Mouse (Mus musculus) left cerebral cortex, postnatal 10 days (tissue): ENCODE results near the gene Cntnap5c. TPM values are rescaled to one million over a fixed set of nuclear protein-coding genes. Genes with fewer than 3 reads are reported as not detected.

Experiments used
- DNase-seq, 2 experiments: peaks; one replicate each; pipeline ENCODE4 v3.0.0; 2021 to 2022; ENCODE audit warnings: low spot score in 2 of 2, mixed read lengths in 1 of 2; ENCODE audit errors: extremely low spot score in 1 of 2
- intact Hi-C: fragments of 180-260 bp; cut with DNase I; formaldehyde crosslinking; loops from one replicate; pipeline ENCODE4 v1.15.1; 2025
- total RNA-seq, 2 experiments: library from RNA; stranded (reverse); gene quantifications; 2 replicates each; pipeline ENCODE4 v1.2.3; 2021

Cntnap5c gene
- total RNA-seq, 2 experiments from 2014 or later, result 8.2 to 8.9 TPM

GRCm38 (mm10) chr17:57996461-57996860 lies 227.1 kb downstream of the Cntnap5c start:
- DNase-seq, result no peak
- intact Hi-C loops, result no loop called here

- no peak for DNase-seq
These were observed 229.7 kb downstream of the Cntnap5c start for GRCm38 (mm10) chr17:57999080-57999479.

GRCm38 (mm10) chr17:58002845-58003244 lies 233.5 kb downstream of the Cntnap5c start:
- intact Hi-C loops, result no loop called here
- DNase-seq, result no peak

More at GRCm38 (mm10) chr17:57999080-57999479, 229.7 kb downstream of the Cntnap5c start:
- intact Hi-C loops, result no loop called here

GRCm38 (mm10) chr17:58003322-58003721 lies 234.0 kb downstream of the Cntnap5c start:
- intact Hi-C loops, result no loop called here
- DNase-seq, result no peak

GRCm38 (mm10) chr17:58004491-58004890 lies 235.1 kb downstream of the Cntnap5c start:
- DNase-seq, result no peak
- intact Hi-C loops, result no loop called here

DNA sequence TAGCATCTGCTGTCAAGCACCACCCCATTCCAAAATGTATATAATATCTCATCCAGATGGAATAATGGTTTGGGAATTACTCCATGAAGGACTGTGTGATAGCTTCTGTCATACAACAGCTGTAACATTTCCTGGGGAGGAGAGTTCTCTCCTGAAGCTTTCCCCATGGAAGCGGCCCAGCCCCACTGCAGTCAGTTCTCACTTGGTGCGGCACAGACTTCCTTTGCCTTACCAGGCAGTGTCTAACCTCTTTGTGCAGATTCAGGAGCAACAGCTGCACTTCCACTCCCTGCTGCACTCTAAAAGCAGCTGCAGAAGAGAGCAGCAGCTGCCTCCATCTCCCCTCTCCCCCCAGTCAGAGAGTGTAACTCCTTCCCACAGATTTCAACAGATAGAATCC lies 271.8 kb downstream of the Cntnap5c start:
- intact Hi-C loops, result no loop called here
- DNase-seq, result no peak

- DNase-seq, result no peak
- intact Hi-C loops, result no loop called here
These were observed 275.8 kb downstream of the Cntnap5c start for GRCm38 (mm10) chr17:58045149-58045548.

DNA sequence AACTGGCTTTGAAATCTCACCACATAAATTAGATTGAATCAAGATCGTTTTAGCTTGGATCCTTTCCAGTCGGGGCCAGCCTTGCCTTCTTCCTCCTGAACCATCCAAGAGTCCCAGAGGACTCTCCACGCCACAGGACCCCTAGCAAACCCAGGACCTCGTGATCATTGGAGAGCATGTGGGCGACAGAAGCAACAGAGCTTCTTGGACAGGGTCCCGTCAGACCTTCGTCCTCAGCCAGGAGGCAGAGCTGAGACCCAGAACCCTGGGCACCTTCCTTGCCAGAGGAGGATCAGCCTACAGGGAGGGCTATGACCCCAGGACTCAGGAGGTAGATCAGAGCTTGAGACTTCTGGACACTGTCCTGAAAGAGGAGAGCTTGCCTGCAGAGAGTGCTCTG lies 300.5 kb downstream of the Cntnap5c start:
- intact Hi-C loops, result no loop called here
- DNase-seq, result no peak

- intact Hi-C loops, result no loop called here
- DNase-seq, result peak in 1 of 2 experiments; percentile 9
These were observed 313.3 kb downstream of the Cntnap5c start for GRCm38 (mm10) chr17:58082676-58083075.

GRCm38 (mm10) chr17:58104505-58104904 lies 335.1 kb downstream of the Cntnap5c start:
- DNase-seq, result no peak
- intact Hi-C loops, result no loop called here

DNA sequence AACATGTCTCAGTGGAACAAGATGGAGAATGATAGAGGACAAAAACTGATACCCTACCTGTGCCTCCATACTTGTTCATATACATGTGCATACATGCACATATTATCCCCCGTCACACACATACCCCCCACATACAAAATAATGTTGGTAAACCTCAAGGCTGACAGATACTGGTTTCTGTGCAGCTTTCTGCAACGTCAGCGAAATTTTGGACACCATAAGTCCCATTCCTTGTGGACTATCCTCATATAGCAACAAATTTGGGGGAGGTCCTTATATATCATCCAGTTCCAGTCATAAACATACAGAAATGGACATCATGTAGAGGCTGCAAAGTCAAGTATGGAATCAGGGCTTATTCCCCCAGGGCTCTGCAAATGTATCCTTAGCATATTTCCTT lies 338.5 kb downstream of the Cntnap5c start:
- intact Hi-C loops, result no loop called here
- DNase-seq, result no peak

DNA sequence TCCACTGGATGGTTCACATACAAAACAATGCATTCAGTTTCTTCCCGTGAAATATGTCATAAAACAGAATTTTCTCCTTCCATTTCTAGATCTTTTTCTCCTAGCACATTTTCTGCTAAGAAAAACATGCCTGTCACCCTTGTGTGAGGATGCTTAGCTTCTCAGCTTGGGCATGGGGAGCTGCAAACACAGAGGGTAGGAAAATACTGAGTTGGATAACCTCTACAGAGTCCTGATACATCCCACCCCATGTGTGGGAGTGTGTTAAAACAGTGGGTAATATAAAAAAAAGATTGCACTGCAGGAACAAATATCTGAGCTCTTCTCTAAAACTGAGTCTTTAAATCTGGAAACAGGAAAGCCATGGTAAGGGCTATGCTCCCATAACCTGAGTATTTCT lies 339.0 kb downstream of the Cntnap5c start:
- intact Hi-C loops, result no loop called here
- no peak for DNase-seq

- intact Hi-C loops, result no loop called here
These were observed 417.8 kb downstream of the Cntnap5c start for GRCm38 (mm10) chr17:58187171-58187570.

GRCm38 (mm10) chr17:58201148-58201547 lies 431.8 kb downstream of the Cntnap5c start:
- intact Hi-C loops, result no loop called here
- DNase-seq, result no peak

More at GRCm38 (mm10) chr17:58187171-58187570, 417.8 kb downstream of the Cntnap5c start:
- DNase-seq, result peak in 1 of 2 experiments; percentile 33

DNA sequence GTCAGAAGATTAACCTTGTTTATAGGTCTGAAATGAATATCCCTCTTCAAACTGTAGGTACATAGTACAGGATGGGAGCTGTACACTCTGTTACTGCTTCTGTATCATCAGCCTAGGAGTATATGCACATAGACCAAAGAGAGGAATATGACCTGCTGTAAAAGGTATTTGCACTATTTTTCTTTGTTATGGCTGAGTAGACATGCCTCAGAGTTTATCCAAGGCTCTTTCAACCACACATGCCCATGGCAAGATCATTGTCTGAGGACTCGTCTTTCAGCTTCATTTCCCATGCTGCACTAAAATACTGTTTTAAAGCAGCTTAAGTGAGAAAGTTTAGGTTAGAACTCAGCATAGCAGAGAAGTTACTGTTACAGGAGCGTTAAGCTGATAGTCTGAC lies 498.7 kb downstream of the Cntnap5c start:
- intact Hi-C loops, result no loop called here
- DNase-seq, result no peak

GRCm38 (mm10) chr17:58351310-58351709 lies 581.9 kb downstream of the Cntnap5c start:
- intact Hi-C loops, result no loop called here
- peak in 1 of 2 experiments; percentile 10 for DNase-seq

- intact Hi-C loops, result no loop called here
These were observed 586.9 kb downstream of the Cntnap5c start for GRCm38 (mm10) chr17:58356224-58356623.

GRCm38 (mm10) chr17:58363582-58364267 lies 594.4 kb downstream of the Cntnap5c start:
- DNase-seq, result no peak
- intact Hi-C loops, result no loop called here

More at GRCm38 (mm10) chr17:58356224-58356623, 586.9 kb downstream of the Cntnap5c start:
- no peak for DNase-seq

GRCm38 (mm10) chr17:58370089-58370488 lies 600.7 kb downstream of the Cntnap5c start:
- DNase-seq, result no peak
- intact Hi-C loops, result no loop called here

DNA sequence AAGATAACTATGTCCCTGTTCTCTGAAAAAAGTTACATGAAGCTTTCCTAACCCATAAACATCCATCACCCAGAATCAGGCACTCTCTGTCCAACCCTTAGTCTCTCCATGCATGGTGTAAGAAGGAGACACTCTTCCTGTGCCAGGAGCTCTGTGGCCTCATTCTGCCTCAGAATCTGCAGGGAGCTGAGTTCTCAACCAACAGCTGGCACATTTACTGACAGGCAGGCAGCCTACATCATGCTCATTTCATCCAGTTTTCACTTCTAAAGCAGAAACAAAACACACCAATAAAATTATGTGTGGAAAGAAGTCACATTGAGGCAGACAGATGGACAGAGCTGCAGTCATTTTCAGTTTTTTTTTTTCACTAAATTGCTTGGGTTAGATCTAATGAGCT lies 638.4 kb downstream of the Cntnap5c start:
- intact Hi-C loops, result no loop called here

GRCm38 (mm10) chr17:58408756-58409155 lies 639.4 kb downstream of the Cntnap5c start:
- intact Hi-C loops, result no loop called here
- DNase-seq, result no peak

More for the DNA sequence above, 638.4 kb downstream of the Cntnap5c start:
- no peak for DNase-seq
